Mouse (Mus musculus): ENCODE data around the gene Zswim3. TPM values are rescaled to one million over a fixed set of nuclear protein-coding genes. Genes with fewer than 3 reads are reported as not detected.
"Not testable (repeated sequence)": the region's sequence is repeated elsewhere in the genome, so short reads cannot be mapped to it uniquely, and the experiment has no call there.

Zswim3 gene
- polyA plus RNA-seq, 1 experiment from 2014 or later = 5.3 TPM

DNA sequence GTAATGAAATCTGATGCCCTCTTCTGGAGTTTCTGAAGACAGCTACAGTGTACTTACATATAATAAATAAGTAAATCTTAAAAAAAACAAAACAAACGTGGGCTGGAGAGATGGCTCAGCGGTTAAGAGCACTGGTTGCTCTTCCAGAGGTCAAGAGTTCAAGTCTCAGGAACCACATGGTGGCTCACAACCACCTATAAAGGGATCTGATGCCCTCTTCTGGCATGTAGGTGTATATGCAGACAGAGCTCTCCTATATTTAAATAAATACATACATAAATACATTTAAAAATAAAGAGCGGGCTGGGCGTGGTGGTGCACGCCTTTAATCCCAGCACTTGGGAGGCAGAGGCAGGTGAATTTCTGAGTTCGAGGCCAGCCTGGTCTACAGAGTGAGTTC lies 6.3 kb upstream of the Zswim3 start:
- H3K9me3 ChIP-seq (ENCODE audit: low read length); H3K4me1 ChIP-seq (ENCODE audit: insufficient read depth, low read depth, low read length); H3K4me2 ChIP-seq (replicated peaks; ENCODE audit: low read depth, low read length); H3K36me3 ChIP-seq (ENCODE audit: insufficient read depth, low read length); H3K27me3 ChIP-seq (replicated peaks; ENCODE audit: insufficient read depth, low read length); H3K4me3 ChIP-seq (ENCODE audit: low read depth, low read length); ATAC-seq; H3K9ac ChIP-seq (replicated peaks; ENCODE audit: low read depth); H3K27ac ChIP-seq (ENCODE audit: low read length): not testable (repeated sequence)
- WGBS = 73% methylated on average over 6 of the region's 6 CpGs
- TF ChIP-seq CTCF (IDR thresholded peaks at IDR 0.05) = peak; percentile 55
- peak; percentile 71 for DNase-seq (ENCODE audit: low spot score)

GRCm38 (mm10) chr2:164800252-164801004 lies 4.5 kb upstream of the Zswim3 start:
- no peak for ATAC-seq
- no peak for DNase-seq (ENCODE audit: low spot score)
- WGBS = 84% methylated on average over 13 of the region's 13 CpGs
- H3K9ac ChIP-seq (replicated peaks; ENCODE audit: low read depth) = no peak overlapping the region
- peaks cover 3% of the 10 kb centered on the region; the same call in 1 of the 2 replicates for H3K36me3 ChIP-seq (ENCODE audit: insufficient read depth, low read length)
- no peaks in the 10 kb centered on the region for H3K27me3 ChIP-seq (replicated peaks; ENCODE audit: insufficient read depth, low read length)
- peaks cover 4% of the 10 kb centered on the region; the same call in 1 of the 2 replicates for H3K4me1 ChIP-seq (ENCODE audit: insufficient read depth, low read depth, low read length)
- no peak overlapping the region for H3K4me2 ChIP-seq (replicated peaks; ENCODE audit: low read depth, low read length)
- H3K4me3 ChIP-seq (ENCODE audit: low read depth, low read length) = no peak overlapping the region
- no peak overlapping the region for H3K27ac ChIP-seq (ENCODE audit: low read length)
- H3K9me3 ChIP-seq (ENCODE audit: low read length) = no peaks in the 10 kb centered on the region
- no peak for TF ChIP-seq CTCF (IDR thresholded peaks at IDR 0.05)
- no peak for TF ChIP-seq EP300 (IDR thresholded peaks at IDR 0.05)

DNA sequence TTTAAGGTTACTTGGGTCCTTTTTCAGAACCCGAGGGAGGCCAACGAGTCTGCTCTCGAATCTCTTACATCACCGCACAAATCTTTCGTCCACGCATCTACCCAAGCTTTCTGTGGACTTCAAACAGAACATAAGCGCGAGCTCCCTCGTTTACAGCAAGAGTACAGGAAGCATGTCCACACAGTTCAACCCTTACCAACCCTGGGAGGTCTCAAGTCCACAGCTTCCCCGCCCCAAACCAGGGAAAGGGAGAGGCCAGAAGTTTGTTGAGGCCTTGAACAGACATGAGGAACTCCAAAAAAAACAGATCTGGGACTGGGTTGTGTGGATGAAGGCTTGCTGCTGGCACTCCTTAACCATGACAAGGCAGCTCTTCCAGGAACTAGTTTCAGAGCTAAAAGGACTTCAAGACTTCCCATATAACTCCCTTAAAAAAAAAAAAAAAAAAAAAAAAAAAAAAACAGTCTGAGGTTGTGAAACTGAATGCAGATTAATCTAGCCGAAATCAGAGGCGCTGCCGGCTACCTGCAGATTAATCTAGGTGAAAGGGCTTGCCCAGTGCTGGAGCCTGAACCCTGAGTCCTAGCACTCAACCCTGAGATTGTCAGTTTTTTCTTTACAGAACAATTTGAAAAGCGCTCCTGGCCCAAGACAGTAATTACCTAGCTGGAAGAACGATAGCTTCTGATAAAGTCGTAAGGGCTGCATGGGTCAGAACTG lies 1.5 kb upstream of the Zswim3 start:
- Histone ChIP-seq H3K9ac (replicated peaks; ENCODE audit: low read depth) (0 out of 2 replicates have a peak overlapping the region, but pooled peaks have one; percentile 70), H3K4me3 (ENCODE audit: low read depth, low read length) (no peak overlapping the region), H3K4me2 (replicated peaks; ENCODE audit: low read depth, low read length) (peak overlapping the region; percentile 63), H3K27me3 (replicated peaks; ENCODE audit: insufficient read depth, low read length) (no peaks in the 10 kb centered on the region), H3K9me3 (ENCODE audit: low read length) (no peaks in the 10 kb centered on the region), H3K4me1 (ENCODE audit: insufficient read depth, low read depth, low read length) (peaks cover 4% of the 10 kb centered on the region; the same call in 1 of the 2 replicates), H3K36me3 (ENCODE audit: insufficient read depth, low read length) (no peaks in the 10 kb centered on the region), H3K27ac (ENCODE audit: low read length) (no peak overlapping the region)
- DNase-seq (ENCODE audit: low spot score) = no peak
- no peak for TF ChIP-seq EP300 (IDR thresholded peaks at IDR 0.05)
- 81% methylated on average over 16 of the region's 16 CpGs for WGBS
- no peak for ATAC-seq

DNA sequence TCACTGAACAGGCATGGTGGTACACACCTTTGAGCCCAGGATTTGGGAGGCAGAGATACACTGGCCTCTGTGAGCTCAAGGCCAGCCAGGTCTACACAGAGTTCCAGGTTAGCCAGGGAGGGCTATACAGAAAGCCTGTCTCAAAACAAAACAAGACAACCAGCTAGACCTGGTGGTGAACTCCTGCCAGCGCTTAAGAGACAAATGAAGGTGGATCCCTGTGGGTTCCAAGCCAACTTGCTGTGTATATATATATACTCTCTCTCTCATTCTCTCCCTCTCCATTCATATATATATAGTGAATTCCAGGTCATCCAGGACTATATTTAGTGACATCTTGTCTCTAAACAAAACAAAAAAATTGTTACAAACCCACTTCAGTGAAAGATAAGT lies 981 bp upstream of the Zswim3 start:
- peaks cover 4% of the 10 kb centered on the region; the same call in 1 of the 2 replicates for H3K4me1 ChIP-seq (ENCODE audit: insufficient read depth, low read depth, low read length)
- peak overlapping the region; percentile 79; the same call in 1 of the 2 replicates for H3K4me3 ChIP-seq (ENCODE audit: low read depth, low read length)
- peak overlapping the region; percentile 70 for H3K9ac ChIP-seq (replicated peaks; ENCODE audit: low read depth)
- DNase-seq (ENCODE audit: low spot score) (no peak), ATAC-seq (no peak)
- no peaks in the 10 kb centered on the region for H3K9me3 ChIP-seq (ENCODE audit: low read length)
- no peak overlapping the region for H3K27ac ChIP-seq (ENCODE audit: low read length)
- H3K27me3 ChIP-seq (replicated peaks; ENCODE audit: insufficient read depth, low read length) = no peaks in the 10 kb centered on the region
- no peak; the same call in 1 of the 2 replicates for TF ChIP-seq EP300 (IDR thresholded peaks at IDR 0.05)
- no peak for TF ChIP-seq CTCF (IDR thresholded peaks at IDR 0.05)
- peak overlapping the region; percentile 63 for H3K4me2 ChIP-seq (replicated peaks; ENCODE audit: low read depth, low read length)
- 60% methylated on average over 1 of the region's 1 CpGs for WGBS
- no peaks in the 10 kb centered on the region for H3K36me3 ChIP-seq (ENCODE audit: insufficient read depth, low read length)

- peak overlapping the region; percentile 78 for H3K27ac ChIP-seq (ENCODE audit: low read length)
- no peaks in the 10 kb centered on the region for H3K9me3 ChIP-seq (ENCODE audit: low read length)
- WGBS = 2% methylated on average over 21 of the region's 21 CpGs
- no peaks in the 10 kb centered on the region for H3K27me3 ChIP-seq (replicated peaks; ENCODE audit: insufficient read depth, low read length)
- ATAC-seq (peak; percentile 61), DNase-seq (ENCODE audit: low spot score) (no peak)
- H3K4me3 ChIP-seq (ENCODE audit: low read depth, low read length) = peak overlapping the region; percentile 79
- peak overlapping the region; percentile 56 for H3K9ac ChIP-seq (replicated peaks; ENCODE audit: low read depth)
- H3K36me3 ChIP-seq (ENCODE audit: insufficient read depth, low read length) = no peaks in the 10 kb centered on the region
- peak overlapping the region; percentile 58 for H3K4me2 ChIP-seq (replicated peaks; ENCODE audit: low read depth, low read length)
- no peak for TF ChIP-seq CTCF (IDR thresholded peaks at IDR 0.05)
- peaks cover 4% of the 10 kb centered on the region; the same call in 1 of the 2 replicates for H3K4me1 ChIP-seq (ENCODE audit: insufficient read depth, low read depth, low read length)
Observed at GRCm38 (mm10) chr2:164805332-164805718, 427 bp downstream of the Zswim3 start.

DNA sequence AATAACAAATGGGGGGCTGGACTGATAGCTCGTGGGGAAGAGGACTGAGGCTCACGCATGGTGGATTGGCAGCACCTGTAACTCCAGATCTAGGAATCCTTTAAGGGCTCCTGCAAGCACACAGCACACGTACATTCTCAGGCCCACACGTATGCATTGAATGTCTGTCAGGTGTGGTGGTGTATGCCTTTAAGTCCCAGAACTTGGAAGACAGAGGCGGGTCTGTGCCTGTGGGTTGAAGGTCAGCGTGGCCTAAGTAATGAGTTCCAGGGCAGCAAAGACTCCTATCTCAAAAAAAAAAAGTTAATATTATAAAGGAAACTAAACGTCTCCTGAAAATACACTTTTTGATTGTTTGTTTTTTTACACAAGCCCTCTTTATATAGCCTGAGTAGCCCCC lies 1.7 kb downstream of the Zswim3 start:
- H3K27me3 ChIP-seq (replicated peaks; ENCODE audit: insufficient read depth, low read length) = no peaks in the 10 kb centered on the region
- ATAC-seq = no peak
- H3K4me3 ChIP-seq (ENCODE audit: low read depth, low read length) = no peak overlapping the region
- H3K9me3 ChIP-seq (ENCODE audit: low read length) = no peaks in the 10 kb centered on the region
- peaks cover 4% of the 10 kb centered on the region; the same call in 1 of the 2 replicates for H3K4me1 ChIP-seq (ENCODE audit: insufficient read depth, low read depth, low read length)
- no peak for DNase-seq (ENCODE audit: low spot score)
- no peak overlapping the region for H3K4me2 ChIP-seq (replicated peaks; ENCODE audit: low read depth, low read length)
- TF ChIP-seq EP300 (IDR thresholded peaks at IDR 0.05) (no peak), CTCF (IDR thresholded peaks at IDR 0.05) (no peak)
- no peaks in the 10 kb centered on the region for H3K36me3 ChIP-seq (ENCODE audit: insufficient read depth, low read length)
- H3K9ac ChIP-seq (replicated peaks; ENCODE audit: low read depth) = no peak overlapping the region
- 68% methylated on average over 7 of the region's 7 CpGs for WGBS
- H3K27ac ChIP-seq (ENCODE audit: low read length) = no peak overlapping the region
